Mouse (Mus musculus) naive thymus-derived CD4-positive, alpha-beta T cell, adult 2 months (primary cell): Measurements from ENCODE around the gene Cyp2c40.
"Not testable (repeated sequence)": the region's sequence is repeated elsewhere in the genome, so short reads cannot be mapped to it uniquely, and the experiment has no call there.

Experiments
- DNase-seq: peaks from one replicate; pipeline ENCODE4 v3.0.0-alpha.2; 2011; ENCODE audit warnings: low read depth

Cyp2c40 gene

DNA sequence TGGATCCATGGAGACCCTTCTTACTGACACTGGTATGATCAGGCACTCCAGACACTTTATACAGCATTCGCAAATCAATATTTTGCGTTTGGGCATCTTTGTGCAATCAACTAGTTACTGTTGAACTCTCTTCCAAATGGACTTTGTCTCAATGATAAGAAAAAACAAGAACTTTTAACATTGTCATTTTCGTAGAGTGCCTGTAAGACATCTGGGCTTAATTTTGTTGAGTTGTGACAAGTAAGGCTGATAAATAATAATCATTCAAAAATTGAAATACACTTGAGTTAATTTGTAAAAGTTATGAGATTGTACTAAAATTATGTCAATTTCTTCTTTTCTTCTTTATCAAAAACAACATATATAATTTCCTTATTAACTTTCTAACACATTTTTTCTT lies at the start of gene Cyp2c40:
Gene Cyp2c40, minus strand, starts transcription at position 101 of the 400 bp plus-strand sequence.
- DNase-seq = not testable (repeated sequence)

DNA sequence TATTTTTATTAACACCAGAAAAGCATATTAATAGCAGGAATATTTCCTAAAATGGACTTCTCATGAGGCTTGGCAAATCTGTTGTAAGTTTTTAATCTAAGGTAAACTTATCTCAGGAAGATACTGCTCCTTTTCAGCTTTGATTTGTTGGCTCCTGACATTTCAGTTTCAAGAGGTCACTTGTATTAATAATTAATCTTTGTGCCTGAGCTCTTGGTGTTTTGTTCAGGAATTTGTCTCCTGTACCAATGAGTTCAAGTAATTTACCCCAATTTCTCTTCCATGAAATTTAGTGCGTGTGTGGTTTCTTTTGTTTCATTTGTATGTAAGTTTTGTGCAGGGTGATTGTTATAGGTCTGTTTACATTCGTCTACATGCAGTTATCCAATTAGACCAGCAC lies 8.3 kb upstream of the Cyp2c40 start:
- DNase-seq = not testable (repeated sequence)

DNA sequence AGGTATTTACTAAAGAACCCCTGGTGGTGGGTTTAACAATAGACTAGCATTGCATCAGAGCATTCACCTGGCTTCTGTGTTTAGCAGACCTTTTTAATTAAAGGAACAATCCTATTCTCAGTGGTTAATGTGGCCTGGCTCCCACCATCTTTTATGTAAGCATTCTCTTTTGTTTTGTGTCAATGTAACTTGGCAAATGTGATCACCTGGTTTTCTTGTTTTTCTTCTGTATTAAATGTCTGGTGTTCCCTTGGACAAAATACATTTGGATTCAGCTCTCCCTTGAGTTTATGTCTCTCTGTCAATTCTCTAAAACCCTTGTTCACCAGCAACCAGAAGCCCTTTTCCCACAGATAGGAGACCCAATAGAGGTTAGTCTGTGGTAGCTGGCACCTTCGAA lies 3.8 kb upstream of the Cyp2c40 start:
- not testable (repeated sequence) for DNase-seq

DNA sequence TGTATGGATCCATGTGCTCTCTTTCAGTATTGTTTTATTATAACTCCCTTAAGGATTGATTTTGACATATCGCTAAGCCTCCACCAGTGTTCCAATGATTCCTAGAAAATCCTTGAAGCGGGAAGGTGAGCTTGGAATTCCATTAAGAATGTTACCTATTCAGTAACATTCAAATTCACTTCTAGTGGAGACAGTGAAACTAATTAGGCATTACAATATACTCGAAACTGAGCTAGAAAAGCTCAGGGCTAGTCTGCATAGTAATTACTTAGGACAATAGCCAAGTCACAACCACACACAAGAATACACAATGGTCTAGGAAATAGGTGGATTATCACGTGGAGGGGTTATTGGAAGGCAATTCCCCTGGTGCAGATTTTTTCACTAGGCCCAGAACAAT lies 3.4 kb upstream of the Cyp2c40 start:
- not testable (repeated sequence) for DNase-seq

DNA sequence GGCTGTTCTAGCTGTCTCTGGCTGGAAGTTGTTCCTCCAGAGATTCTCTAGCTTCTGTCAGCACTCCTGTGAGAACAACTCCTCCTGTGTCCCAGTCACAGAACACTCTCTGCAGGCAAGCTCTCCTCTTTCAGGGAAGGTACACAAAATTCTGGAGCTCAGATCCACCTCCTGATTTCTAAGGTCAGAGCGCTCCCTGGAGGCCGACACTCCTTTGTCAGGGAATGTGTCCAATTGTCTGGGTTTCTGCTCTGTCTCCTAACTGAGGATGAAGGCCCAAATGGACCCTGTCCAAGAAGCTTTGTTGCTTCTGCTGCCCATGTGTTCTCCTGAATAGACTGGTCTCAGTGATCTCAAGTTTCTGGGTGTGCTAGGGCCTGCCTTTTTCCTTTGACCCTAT lies 27.2 kb downstream of the Cyp2c40 start:
- DNase-seq = not testable (repeated sequence)

DNA sequence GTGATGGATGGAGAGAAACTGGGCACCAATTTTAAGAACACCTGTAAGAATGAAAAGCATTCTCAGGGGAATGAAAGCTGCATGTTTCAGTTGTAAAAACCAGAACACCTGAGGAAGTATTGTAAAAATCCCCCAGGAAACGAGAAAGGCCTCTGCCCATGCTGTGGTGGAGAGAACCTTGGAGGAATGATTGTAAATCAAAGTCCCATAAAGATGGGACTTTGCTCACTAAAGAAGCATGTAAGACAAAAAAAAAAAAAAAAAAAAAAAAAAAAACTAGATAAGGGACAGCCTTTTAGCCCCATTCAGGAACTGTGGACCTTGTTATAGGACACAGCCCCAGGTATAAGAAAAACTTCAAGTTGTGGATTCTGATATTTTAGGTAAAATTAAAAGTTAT lies 67.3 kb downstream of the Cyp2c40 start:
- DNase-seq = no peak

DNA sequence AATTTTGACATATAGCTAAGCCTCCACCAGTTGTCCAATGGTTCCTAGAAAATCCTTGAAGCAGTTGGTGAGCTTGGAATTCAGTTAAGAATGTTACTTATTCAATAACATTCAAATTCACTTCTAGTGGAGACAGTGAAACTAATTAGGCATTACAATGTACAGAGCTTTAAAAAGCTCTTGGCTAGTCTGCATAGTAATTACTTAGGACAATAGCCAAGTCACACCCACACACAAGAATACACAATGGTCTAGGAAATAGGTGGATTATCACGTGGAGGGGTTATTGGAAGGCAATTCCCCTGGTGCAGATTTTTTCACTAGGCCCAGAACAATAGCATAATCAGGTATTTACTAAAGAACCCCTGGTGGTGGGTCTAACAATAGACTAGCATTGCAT lies 68.3 kb downstream of the Cyp2c40 start:
- DNase-seq = not testable (repeated sequence)

DNA sequence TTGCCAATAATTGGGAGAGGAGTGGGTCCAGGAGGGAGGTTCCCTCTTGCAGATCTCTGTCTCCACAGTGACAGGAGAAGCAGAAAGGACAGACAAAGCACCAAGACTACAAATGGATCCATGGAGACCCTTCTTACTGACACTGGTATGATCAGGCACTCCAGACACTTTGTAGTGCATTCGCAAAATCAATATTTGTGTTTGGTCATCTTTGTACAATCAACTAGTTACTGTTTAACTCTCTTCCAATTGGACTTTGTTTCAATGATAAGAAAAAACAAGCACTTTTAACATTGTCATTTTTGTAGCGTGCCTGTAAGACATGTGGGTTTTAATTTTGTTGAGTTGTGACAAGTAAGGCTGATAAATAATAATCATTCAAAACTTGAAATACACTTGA lies 71.7 kb downstream of the Cyp2c40 start, which contains the start of gene Cyp2c68:
Gene Cyp2c68, minus strand, starts transcription at position 135 of the 400 bp plus-strand sequence.
- no peak for DNase-seq
